Mouse (Mus musculus) left cerebral cortex, adult 8-10 months (tissue): ENCODE data around the gene Lgals1. TPM values are rescaled to one million over a fixed set of nuclear protein-coding genes. Genes with fewer than 3 reads are reported as not detected.

Source experiments
- DNase-seq, 2 experiments: peaks; one replicate each; pipeline ENCODE4 v3.0.0; 2022; ENCODE audit warnings: low spot score in 2 of 2
- total RNA-seq, 4 experiments: library from RNA; stranded (reverse); gene quantifications; 2 replicates each; pipeline ENCODE4 v1.2.4; 2022

The Lgals1 gene
- total RNA-seq, 4 experiments from 2014 or later, result 19.2 to 31.4 (median 26.5) TPM

GRCm38 (mm10) chr15:78908982-78909381 is 17.5 kb upstream of the Lgals1 start:
- no peak for DNase-seq

- no peak for DNase-seq
Measured at GRCm38 (mm10) chr15:78912040-78912439, 14.5 kb upstream of the Lgals1 start.

GRCm38 (mm10) chr15:78913632-78914090 is 12.9 kb upstream of the Lgals1 start, which contains the start of gene Pdxp:
TSS of gene Pdxp (plus strand) at chr15:78913919.
- DNase-seq, result peak; percentile 83 to 98

DNA sequence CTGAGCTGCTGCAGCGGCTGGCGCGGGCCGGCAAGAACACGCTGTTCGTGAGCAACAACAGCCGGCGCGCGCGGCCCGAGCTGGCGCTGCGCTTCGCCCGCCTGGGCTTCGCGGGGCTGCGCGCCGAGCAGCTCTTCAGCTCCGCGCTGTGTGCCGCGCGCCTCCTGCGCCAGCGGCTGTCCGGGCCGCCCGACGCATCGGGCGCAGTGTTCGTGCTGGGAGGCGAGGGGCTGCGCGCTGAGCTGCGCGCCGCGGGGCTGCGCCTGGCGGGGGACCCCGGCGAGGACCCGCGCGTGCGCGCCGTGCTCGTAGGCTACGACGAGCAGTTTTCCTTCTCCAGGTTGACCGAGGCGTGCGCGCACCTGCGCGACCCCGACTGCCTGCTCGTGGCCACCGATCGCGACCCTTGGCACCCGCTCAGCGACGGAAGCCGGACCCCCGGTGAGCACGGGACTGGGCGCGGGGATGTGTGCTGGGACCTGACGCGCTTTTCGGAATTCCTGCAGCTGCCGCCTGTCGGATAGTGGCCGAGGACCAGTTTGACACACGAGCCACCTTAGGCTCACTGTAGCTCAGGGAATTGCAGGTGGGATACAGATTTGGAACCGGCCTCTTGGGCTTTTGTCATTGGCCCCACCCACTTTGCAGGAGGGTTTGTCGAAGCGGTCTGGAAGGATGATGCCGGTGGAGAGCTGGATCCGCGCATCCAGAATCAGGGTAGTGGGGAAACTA is 12.3 kb upstream of the Lgals1 start:
- DNase-seq, result no peak

DNA sequence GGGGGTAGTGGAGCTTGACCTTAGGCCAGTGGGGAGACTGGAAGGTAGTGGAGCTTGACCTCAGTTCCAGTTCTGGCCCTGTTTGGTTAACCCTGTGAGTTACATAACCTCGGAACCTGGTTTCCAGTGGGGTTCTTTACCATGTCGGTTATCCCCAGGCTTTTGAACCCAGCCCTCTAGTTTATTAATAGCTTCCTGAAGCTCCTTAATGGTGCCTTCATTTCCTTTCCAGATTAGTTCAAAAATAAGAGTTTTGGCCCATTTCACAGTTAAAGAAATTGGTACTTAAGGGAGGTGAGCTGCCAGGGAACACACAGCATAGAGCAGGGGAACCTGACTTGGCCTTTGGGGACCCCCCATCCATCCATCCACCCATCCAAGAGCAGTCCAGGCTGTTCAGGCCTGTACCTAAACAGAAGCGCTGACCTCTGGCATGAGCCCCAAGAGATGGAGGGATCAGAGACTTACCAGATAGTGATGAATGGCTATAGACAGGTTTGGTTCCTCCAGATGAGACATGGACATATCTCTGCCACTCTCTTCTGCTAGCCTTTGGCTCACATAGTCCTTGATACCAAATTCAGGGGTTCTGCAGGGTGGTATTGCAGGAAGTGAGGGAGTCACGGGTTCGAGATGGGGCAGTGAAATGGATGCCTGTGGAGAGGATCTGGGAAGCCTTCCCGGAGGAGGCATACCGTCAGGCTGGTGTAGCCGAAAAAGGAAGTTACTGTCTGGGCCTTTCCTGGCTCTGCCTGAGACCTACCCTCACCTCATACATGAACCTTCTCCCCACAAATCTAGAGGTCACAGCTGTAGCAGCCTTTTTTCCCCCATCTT is 11.5 kb upstream of the Lgals1 start:
- DNase-seq, result no peak

DNA sequence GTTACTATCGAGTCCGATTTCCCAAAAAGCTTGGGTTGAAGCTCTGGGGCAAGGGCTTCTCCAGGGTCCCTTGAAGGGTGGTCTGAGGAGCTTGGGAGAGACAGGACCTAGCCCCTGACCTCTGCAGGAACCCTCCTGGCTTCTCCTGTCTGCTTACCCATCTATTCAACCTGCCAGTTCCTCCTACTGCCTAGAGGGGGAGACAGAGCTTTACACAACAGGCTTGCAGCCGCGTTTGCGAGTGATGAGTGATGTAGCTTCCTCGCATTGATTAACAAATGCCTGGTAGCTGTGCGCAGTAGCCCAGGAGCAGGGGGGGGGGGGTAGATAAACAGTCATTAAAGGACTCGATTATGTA is 10.9 kb upstream of the Lgals1 start:
- DNase-seq, result peak in 1 of 2 experiments; percentile 77

- DNase-seq, result no peak
Measured at GRCm38 (mm10) chr15:78916052-78916826, 10.3 kb upstream of the Lgals1 start.

GRCm38 (mm10) chr15:78918126-78918525 is 8.4 kb upstream of the Lgals1 start:
- no peak for DNase-seq

- no peak for DNase-seq
Measured at GRCm38 (mm10) chr15:78919914-78920313, 6.6 kb upstream of the Lgals1 start.

- no peak for DNase-seq
Measured at GRCm38 (mm10) chr15:78922700-78923099, 3.8 kb upstream of the Lgals1 start.

GRCm38 (mm10) chr15:78923585-78923984 is 2.9 kb upstream of the Lgals1 start:
- no peak for DNase-seq

DNA sequence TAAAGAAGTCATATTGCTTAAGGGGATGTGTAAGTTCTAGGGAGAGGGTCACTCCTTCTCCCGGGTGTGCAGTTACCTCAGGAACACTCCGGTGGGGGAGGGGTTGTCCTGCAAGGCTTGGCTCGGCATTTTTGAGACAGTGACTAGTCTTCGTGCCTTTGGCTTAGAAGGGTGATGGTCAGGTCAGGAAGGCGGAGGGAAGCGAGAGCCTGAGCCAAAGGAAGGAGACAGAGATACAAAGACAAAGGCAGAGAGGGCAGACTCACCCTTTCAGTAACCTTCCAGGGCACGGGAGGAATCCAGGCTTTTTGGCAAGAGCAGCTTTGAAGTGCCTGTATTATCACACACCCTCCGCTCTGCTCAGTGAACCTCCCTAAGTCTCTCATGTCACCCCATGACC is 1.4 kb upstream of the Lgals1 start:
- DNase-seq, result no peak

GRCm38 (mm10) chr15:78927021-78927787 is 679 bp downstream of the Lgals1 start:
- no peak for DNase-seq

DNA sequence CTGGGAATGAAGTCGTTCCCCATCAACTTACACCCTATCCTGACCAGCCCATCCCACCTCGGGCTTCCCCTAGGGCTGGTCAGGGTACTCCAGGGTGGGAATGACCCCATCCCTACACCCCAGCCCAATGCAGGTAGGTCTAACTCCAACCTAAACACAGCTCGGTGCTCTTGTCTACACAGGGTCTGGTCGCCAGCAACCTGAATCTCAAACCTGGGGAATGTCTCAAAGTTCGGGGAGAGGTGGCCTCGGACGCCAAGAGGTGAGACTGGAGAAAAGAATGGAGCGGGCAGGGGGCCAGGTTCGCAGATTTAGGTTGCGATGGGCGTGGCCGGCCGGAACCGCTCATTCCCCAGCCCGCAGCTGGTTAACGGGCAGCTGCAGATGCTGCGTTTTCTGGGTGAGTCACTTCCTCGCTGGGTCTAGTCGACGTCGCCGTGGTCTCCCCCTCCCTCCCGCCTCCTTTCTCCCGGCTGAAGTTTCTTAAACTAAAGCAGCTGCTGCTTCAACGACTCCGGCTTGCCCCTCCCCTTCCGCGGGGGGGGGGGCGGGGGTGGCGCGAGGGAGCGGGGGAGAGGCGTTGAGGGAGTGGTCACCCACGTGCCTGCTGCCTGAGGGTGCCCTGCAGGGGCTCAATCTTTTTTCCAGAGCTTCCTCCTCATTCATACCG is 1.4 kb downstream of the Lgals1 start:
- peak in 1 of 2 experiments; percentile 63 for DNase-seq

DNA sequence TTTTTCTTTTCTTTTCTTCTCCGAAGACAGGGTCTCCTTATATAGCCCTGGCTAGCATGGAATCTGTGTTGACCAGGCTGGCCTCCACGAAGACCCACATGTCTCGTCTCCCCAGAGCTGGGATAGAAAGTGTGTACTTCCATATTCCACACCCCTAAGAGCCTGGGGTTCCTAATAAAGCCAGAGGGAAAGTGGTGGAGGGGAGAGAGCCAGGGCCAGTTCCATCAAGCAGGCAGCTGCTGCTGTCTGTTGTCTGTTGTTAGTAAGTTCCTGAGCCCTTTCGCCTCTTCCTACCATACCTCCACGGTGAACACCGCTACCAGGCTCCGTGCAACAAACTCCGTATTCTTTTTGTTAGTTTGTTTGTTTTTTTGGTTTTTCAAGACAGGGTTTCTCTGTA is 2.0 kb downstream of the Lgals1 start:
- DNase-seq, result no peak

DNA sequence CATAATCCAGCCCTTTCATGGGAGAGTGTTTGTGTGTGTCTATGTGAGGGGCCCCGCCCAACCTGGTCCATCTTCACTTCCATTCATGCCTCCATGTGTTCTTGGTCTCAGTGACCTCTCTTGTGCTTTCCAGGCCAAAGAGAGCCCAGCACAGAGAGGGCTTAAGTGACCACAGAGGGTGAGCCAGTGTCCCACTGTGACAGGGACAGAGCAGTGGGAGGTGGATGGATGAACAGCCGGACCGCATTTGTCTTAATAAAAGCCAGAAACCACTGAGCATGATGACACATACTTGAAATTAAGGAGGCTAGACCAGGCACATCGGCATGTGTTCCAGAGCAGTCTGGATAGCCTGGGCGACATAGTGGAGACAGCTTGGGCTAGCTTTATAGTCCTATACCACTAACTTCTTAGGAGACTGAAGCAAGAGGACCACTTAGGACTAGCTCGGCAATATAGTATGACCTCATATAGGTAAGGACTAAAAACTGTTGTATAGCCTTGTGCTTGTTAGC is 3.7 kb downstream of the Lgals1 start:
- DNase-seq, result no peak

- no peak for DNase-seq
Measured at GRCm38 (mm10) chr15:78930801-78931426, 4.4 kb downstream of the Lgals1 start.

DNA sequence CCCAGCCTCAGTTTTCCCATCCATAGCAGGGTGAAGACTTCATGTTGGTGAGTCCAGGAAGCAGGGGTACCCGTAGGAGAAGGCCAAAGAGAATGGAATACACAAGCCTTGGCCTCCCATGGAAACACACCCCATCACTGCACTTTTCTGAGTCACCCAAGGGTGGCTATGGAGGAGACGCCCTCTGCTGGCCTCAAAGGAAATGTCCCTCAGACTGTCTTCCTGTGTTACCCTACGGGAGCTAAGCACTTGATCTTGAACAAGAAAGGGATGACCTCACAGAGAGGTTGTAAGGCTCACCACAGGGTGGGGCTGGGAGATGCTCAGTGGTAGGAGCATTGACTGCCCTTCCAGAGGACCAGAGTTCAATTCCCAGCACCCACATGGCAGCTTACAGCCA is 5.1 kb downstream of the Lgals1 start:
- no peak for DNase-seq

DNA sequence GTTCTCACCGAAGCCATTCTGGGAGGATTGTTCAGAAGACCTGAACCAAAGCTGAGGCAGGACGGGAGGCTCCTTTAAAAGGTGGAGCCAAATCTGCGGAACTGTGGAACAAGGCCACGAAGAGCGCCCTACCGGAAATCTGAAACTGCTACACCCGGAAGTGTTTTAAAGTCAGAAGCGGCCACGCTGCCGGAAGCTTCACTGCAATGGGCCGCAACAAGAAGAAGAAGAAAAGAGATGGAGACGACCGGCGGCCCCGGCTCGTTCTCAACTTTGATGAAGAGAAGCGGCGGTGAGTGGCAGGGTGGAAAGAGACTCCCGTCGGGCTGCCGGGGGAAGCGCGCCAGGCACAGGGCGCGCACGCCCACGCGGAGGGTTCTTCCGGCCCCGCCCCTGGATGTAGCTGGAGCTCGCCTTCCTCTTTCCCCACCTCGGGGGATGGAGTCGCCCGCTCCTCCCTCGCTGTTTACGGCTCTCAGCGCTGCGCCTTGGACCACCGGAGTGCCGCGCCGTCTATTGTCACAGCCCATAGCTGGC is 8.3 kb downstream of the Lgals1 start, which contains the start of gene Nol12:
TSS of gene Nol12 (plus strand) at position 150 of the 537 bp plus-strand sequence.
- peak; percentile 75 to 83 for DNase-seq
